Mouse (Mus musculus) embryonic fibroblast, embryonic 13.5 days (primary cell): ENCODE data around the gene Wnt4.

ENCODE experiments used
- CTCF ChIP-seq: IDR thresholded peaks from 2 replicates; pipeline ENCODE4 v1.5.1; 2011; ENCODE audit warnings: mild to moderate bottlenecking, control low read depth, low read length, moderate library complexity, borderline replicate concordance; ENCODE audit not compliant: insufficient read depth
- POLR2A ChIP-seq: IDR thresholded peaks from 2 replicates; pipeline ENCODE4 v1.6.1; 2011; ENCODE audit warnings: low read depth, mild to moderate bottlenecking, control low read depth, low read length, moderate library complexity

GRCm38 (mm10) chr4:137282122-137282521 lies 4.8 kb downstream of the Wnt4 start:
- TF ChIP-seq CTCF (no peak), POLR2A (no peak)
